Mouse (Mus musculus) limb, embryonic 10.5 days (tissue): ENCODE results near the gene Cenpu. TPM values are rescaled to one million over a fixed set of nuclear protein-coding genes. Genes with fewer than 3 reads are reported as not detected.

Experiments used
- DNase-seq: peaks from one replicate; pipeline ENCODE4 v3.0.0-alpha.2; 2017; ENCODE audit warnings: low spot score
- H3K27ac ChIP-seq: fragments of 300-500 bp; sonication (generic); 2 replicates; pipeline ENCODE4 v1.5.1; 2016; ENCODE audit warnings: mild to moderate bottlenecking
- H3K27me3 ChIP-seq: fragments of 300-500 bp; sonication (generic); 2 replicates; pipeline ENCODE4 v1.6.1; 2016; ENCODE audit warnings: low read depth, mild to moderate bottlenecking; ENCODE audit not compliant: poor library complexity, severe bottlenecking
- H3K36me3 ChIP-seq: fragments of 300-500 bp; sonication (generic); 2 replicates; pipeline ENCODE4 v1.6.1; 2016; ENCODE audit warnings: mild to moderate bottlenecking, moderate library complexity
- H3K4me1 ChIP-seq: fragments of 300-500 bp; sonication (generic); 2 replicates; pipeline ENCODE4 v1.6.1; 2016
- H3K4me3 ChIP-seq: fragments of 300-500 bp; sonication (generic); 2 replicates; pipeline ENCODE4 v1.5.1; 2016; ENCODE audit warnings: mild to moderate bottlenecking, moderate library complexity
- H3K9me3 ChIP-seq: fragments of 300-500 bp; sonication (generic); replicated peaks from 2 replicates; pipeline ENCODE4 v1.6.1; 2016; ENCODE audit warnings: mild to moderate bottlenecking
- WGBS: fragments of 180-500 bp; shearing (Covaris S2); methylation state at CpG from one replicate; pipeline ENCODE4 v1.1.7; 2016; 5-methylcytosine and 5-hydroxymethylcytosine counted together
- polyA plus RNA-seq: library from polyadenylated mRNA; unstranded; fragments of >200 nt; fragmentation: Nextera tagmentation; extraction: Ambion mirVana; gene quantifications from 2 replicates; pipeline ENCODE4 v1.2.1, GENCODE M21; 2016

Cenpu gene
- polyA plus RNA-seq, 1 experiment from 2014 or later: 26.5 TPM

DNA sequence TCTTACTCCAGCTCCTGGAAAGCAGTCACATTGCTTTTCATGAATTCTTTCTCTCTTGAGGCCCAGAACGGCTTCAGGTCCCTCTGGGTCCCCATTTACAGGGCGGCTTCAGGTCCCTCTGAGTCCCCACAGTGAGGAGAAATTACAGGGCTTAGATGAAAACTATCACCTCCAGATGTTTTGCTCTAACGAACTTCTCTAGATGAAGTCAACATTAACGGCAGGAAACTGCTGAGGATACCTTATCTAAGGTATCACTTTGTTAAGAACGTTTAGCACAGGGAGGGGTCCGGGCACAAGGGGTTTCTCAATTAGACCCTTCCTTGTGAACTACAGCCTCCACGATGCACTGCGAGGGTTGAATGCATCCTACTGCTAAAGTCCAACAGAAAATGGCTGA lies 64.1 kb downstream of the Cenpu start:
- H3K4me3 ChIP-seq: peak overlapping the region; percentile 77; the same call in 1 of the 2 replicates
- H3K27me3 ChIP-seq: no peaks in the 10 kb centered on the region
- 72% methylated on average over 8 of the region's 8 CpGs for WGBS
- H3K36me3 ChIP-seq: 0 out of 2 replicates have a peak, but pooled peaks cover 5% of the 10 kb centered on the region
- H3K4me1 ChIP-seq: peaks cover 33% of the 10 kb centered on the region
- H3K27ac ChIP-seq: peak overlapping the region; percentile 94; the same call in 1 of the 2 replicates
- DNase-seq: no peak
- H3K9me3 ChIP-seq: no peaks in the 10 kb centered on the region

DNA sequence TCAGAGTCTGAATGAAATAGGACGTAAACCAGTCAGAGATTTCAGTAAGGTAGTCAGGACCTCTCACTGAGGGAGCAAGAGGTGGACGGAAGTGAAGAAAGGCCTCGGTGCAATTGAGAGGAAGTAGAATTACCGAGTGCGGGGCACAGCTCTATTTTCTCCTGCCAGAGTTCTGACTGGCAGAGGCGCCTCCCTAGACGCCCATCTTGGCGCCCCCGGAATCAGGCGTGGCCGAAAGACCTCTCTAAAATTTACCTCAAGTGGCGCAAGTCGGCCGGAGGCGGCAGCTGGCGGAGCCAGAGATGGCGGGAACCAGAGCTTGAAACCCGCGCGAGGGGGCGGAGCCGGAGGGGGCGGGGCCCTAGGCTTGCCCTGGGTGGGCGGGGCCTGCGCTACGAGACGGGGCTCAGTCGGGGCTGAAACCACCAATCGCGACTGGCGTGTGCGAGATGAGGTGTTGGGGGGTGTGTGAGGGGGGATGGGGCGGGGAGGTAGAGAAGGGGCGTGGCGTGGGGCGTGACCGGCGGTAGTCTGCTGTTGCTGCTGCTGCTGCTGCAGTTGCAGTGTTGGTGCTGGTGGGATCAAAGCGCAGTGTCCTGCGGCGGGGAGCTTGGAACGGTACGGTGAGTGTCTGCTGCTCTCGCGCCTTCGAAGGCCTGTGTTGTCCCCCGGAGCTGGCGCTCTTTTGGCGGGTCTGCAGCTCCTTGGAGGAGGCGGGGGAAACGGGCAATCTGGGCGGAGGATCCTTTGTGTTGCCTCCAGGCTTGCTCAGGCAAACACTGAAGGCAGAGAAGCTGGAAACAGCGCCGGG lies 65.3 kb downstream of the Cenpu start, which contains the start of the genes Primpol and Casp3:
Primpol (minus strand) TSS at position 334 of the 811 bp plus-strand sequence.
Casp3 (plus strand) TSS at position 413 of the 811 bp plus-strand sequence.
- H3K4me1 ChIP-seq: peaks cover 33% of the 10 kb centered on the region
- peaks cover 7% of the 10 kb centered on the region; the same call in 1 of the 2 replicates for H3K36me3 ChIP-seq
- H3K27ac ChIP-seq: peak within 1 kb of the TSS; percentile 94
- no peaks in the 10 kb centered on the region for H3K9me3 ChIP-seq
- DNase-seq: peak; percentile 99
- WGBS: 2% methylated on average over 54 of the region's 54 CpGs
- peak within 1 kb of the TSS; percentile 77 for H3K4me3 ChIP-seq
- H3K27me3 ChIP-seq: no peaks in the 10 kb centered on the region

DNA sequence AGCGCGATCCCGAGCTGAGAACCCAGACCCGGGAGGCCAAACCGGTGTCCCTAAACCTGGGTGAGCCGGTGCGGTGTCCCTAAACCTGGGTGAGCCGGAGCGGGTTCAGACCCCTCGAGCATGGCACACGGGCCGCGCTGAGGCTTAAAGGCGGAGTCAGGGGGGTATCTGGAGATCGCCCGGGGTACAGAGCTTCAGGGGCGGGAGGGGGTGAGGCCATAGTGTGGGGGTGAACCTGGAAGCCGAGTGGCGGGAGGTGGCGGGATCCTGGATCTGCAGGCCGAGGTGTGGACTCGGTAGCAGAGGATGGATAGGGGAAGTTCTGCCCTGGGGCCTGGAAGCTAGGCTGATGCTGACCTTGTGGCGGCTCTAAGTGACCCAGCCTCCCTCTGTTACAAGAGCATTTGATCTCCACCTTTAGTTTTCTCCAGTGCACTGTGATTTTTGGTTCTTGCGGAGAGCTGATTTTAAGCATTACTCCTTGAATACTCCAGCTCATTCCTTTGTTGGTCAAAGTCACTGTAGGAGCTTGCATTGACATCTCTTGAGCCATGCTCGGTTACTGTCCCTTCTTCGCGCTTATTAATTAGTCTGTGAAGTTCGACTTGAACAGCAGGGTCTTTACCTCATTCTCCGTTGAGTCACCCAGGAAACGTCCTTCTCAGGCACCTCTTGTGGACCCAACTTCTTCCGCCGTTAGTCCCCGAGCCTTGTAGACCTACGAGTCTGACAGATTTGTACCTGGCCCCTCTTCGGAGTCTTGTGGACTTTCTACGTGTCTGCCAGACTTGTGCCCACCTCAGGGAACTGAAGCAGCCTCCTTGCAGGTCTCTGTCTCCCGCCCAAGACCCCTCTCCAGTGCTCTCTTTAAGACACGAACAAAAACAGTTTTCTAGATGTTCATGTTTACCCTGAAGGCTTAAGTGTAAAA lies 66.1 kb downstream of the Cenpu start:
- peak; percentile 43 for DNase-seq

DNA sequence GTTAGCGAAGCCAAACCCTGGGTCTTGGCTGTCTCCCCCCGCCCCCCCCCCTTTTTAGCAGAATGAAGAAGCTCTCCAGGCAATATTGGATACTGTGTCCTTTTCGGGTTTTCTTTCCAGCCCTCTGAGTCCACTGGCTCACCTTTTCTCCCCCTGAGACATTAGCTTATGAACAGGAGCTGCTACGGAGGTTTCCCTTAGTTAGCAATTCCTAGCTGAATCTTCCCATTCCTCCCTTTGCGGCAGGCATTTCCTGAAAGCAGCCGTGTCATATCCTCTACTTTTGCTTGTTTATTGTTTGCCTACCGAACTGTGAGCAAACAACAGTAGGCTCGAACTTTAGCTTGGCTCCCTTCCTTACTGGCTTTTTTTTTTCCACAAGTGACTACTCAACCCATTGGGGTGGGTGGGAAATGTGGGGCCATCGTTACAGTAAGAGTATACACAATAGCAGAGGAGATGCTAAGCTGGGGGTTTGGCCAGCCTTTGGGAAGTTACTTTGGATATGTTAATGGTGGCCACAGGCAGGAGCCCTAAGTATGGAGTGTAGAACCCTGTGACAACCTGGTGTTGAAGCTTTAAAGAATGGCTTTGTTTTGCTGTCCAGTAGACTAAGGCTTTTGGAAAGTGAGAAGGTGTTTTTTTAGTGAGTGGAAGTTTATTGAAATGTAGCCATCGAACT lies 67.0 kb downstream of the Cenpu start:
- Histone ChIP-seq H3K27ac (peak overlapping the region; percentile 94), H3K27me3 (no peaks in the 10 kb centered on the region), H3K9me3 (no peaks in the 10 kb centered on the region), H3K4me3 (peak overlapping the region; percentile 77), H3K36me3 (peaks cover 11% of the 10 kb centered on the region), H3K4me1 (peaks cover 23% of the 10 kb centered on the region)
- 3% methylated on average over 10 of the region's 10 CpGs for WGBS
- DNase-seq: no peak

More for the DNA sequence above, 66.1 kb downstream of the Cenpu start:
- Histone ChIP-seq H3K9me3 (no peaks in the 10 kb centered on the region), H3K27me3 (no peaks in the 10 kb centered on the region), H3K27ac (peak overlapping the region; percentile 94), H3K36me3 (peaks cover 9% of the 10 kb centered on the region; the same call in 1 of the 2 replicates), H3K4me1 (peaks cover 31% of the 10 kb centered on the region), H3K4me3 (peak overlapping the region; percentile 77)
- WGBS: under 1% methylated on average over 38 of the region's 38 CpGs

DNA sequence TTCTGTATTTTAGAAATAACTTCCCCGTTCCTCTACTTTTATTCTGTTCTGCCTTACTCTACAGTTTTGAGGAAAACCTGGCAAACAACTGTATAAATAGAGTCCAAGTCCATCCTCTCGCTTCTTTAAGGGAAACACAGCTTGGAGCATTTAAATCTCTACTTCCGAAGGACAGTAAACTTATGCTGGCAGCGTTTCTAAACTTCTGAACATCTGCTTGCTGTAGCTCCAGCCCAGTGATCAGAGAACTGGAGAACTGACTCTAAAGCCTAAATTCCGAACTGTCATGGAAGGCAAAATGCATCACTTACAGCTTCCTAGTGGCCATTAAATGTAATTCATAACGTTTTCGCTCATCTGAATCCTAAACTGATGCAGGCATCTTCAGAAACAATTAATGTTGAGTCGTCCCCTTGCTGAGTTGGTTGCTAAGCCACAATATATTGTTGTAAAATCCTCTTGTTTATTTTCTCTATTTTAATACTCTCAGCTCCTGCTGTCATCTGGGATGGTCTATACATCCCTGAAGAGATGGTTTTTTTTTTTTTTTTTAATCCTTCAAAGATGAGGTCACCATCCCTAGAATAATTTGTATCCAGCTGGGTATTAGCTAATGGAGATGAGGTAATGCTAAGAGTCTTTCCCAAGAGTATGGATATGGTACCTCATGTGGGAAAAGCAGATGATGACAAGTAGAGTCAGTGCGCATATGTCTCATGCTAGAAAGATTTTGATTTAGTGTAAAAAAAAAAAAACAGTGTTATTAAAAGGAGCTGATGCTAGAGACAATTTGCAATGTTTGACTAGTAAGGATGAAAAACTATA lies 70.8 kb downstream of the Cenpu start:
- peaks cover 27% of the 10 kb centered on the region for H3K4me1 ChIP-seq
- DNase-seq: no peak
- WGBS: 92% methylated on average over 9 of the region's 9 CpGs

DNA sequence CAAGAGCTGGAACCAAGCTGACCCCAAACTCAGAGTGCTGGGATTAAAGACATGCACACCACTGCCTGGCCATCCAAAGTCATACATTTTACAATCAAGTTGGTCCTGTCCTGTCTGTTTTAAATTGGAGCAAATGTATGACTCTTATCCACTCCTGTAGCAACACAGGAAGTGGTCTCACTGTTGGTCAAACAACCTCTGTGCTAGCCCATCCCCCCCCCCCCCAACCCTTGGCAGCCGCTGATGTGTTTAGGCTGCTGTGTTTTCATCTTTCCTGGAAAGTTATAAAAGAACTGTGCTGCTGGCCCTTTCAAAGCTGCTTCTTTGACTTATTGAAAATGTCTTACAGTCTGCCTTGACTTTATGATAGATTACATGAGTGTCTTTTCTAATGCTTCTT lies 73.3 kb downstream of the Cenpu start:
- H3K9me3 ChIP-seq: no peaks in the 10 kb centered on the region
- DNase-seq: no peak
- no peaks in the 10 kb centered on the region for H3K27me3 ChIP-seq
- H3K36me3 ChIP-seq: peaks cover 34% of the 10 kb centered on the region
- WGBS: 65% methylated on average over 1 of the region's 1 CpGs
- H3K4me1 ChIP-seq: peaks cover 11% of the 10 kb centered on the region
- no peak overlapping the region for H3K4me3 ChIP-seq
- no peak overlapping the region for H3K27ac ChIP-seq

More for the DNA sequence above, 70.8 kb downstream of the Cenpu start:
- Histone ChIP-seq H3K27ac (no peak overlapping the region), H3K36me3 (peaks cover 14% of the 10 kb centered on the region), H3K4me3 (no peak overlapping the region), H3K9me3 (no peaks in the 10 kb centered on the region), H3K27me3 (no peaks in the 10 kb centered on the region)

DNA sequence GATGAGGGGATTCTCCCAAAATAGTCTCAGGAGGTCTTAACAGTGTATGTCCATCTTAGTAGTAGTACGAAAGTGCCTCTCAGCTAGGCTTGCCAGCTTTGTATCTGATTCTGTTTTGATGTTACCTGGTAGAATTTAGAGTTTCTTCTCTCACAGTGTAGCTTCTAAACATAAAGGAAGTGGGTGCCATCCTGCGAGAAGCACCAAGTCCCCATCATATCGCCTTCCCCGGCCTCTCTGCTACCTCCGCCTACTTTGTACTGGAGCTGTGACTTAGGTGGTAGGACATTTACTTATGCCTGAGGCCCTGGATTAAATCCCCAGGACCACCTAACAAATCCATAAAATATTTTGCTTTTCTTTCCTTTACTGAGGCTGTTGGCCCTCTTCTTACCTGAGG lies 74.8 kb downstream of the Cenpu start:
- 94% methylated on average over 5 of the region's 5 CpGs for WGBS
- Histone ChIP-seq H3K4me1 (peaks cover 11% of the 10 kb centered on the region), H3K9me3 (no peaks in the 10 kb centered on the region), H3K4me3 (no peak overlapping the region), H3K36me3 (peaks cover 46% of the 10 kb centered on the region), H3K27me3 (no peaks in the 10 kb centered on the region), H3K27ac (no peak overlapping the region)
- DNase-seq: no peak

DNA sequence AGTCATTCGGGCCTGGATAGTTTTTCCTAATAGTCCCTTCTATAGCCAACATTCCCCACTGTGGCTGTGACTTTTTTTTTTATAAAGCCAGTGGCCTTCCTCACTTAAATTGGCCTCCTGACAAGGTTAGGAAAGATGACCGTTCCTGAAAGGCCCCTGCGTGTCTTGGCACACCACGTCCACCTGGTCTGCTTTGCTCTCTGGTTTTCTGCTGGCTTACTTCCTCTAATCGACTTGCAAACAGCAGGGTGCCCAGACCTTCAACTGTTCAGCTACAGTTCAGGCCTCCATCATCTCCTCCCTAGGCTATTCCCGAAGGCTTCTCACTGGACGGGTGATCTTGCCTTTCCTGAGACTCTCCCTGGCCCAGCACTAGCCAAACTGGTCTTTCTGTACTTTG lies 76.1 kb downstream of the Cenpu start:
- DNase-seq: no peak
- Histone ChIP-seq H3K4me1 (peaks cover 14% of the 10 kb centered on the region), H3K36me3 (peaks cover 54% of the 10 kb centered on the region), H3K9me3 (no peaks in the 10 kb centered on the region), H3K27me3 (no peaks in the 10 kb centered on the region), H3K4me3 (no peak overlapping the region), H3K27ac (no peak overlapping the region)
- WGBS: 65% methylated on average over 7 of the region's 7 CpGs

DNA sequence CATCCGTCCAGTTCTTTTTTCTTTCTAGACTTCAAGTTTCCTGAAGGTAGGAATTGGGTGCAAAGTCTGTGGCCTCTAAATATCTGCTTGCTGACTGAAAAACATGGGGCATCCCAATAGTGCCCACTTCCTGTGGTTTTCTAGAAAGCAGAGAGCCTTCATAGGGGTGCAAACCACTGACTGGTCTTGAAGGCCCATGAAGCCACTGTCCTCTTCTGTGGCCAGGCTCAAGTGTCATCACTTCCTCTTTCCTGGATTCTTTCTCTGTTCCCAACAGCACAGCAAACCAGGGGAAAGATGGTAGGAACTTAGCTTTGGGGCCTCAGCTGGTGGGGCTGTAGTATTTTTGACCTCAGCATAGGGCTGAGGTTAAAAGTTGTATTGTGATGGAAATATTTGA lies 76.8 kb downstream of the Cenpu start:
- Histone ChIP-seq H3K36me3 (peaks cover 61% of the 10 kb centered on the region), H3K4me3 (no peak overlapping the region), H3K27me3 (no peaks in the 10 kb centered on the region), H3K4me1 (peaks cover 14% of the 10 kb centered on the region), H3K9me3 (no peaks in the 10 kb centered on the region), H3K27ac (no peak overlapping the region)
- 95% methylated on average over 1 of the region's 1 CpGs for WGBS
- no peak for DNase-seq
